Mouse (Mus musculus) ovary, postnatal 14 days (tissue): ENCODE data around the gene Sdhaf2.

Experiments used
- DNase-seq: peaks from one replicate; pipeline ENCODE4 v3.0.0; 2022; ENCODE audit warnings: low spot score

The Sdhaf2 gene

DNA sequence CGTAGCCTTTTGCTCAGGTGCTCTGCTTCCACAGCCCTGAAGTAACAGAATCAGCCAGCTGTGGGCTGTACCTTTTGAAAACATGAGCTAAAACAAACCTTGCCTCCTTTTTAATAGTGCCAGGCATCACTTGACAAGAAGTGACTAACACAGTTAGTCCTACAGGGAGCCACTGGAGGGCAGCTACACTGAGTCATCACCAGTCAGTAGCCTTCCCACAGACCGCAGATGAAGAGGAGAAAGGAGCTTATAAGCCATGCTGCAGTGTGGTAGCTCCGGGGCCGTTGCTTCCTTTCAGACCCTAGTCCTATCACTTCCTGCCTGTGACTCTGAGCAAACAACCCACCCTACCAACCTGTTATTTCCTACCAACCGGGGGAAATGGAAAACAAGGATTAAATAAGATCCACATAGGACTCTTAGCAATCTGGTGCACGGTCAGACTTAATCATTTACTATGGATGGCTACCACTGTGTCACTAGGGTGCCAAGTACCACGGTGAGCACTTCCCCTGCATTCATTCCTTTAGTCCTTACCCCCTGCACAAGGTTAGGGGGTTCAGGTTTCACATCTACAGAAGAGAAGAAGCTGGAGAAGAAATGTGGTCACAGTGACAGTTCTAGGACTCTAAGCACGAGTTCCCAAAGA lies 28.3 kb downstream of the Sdhaf2 start:
- DNase-seq, result no peak

DNA sequence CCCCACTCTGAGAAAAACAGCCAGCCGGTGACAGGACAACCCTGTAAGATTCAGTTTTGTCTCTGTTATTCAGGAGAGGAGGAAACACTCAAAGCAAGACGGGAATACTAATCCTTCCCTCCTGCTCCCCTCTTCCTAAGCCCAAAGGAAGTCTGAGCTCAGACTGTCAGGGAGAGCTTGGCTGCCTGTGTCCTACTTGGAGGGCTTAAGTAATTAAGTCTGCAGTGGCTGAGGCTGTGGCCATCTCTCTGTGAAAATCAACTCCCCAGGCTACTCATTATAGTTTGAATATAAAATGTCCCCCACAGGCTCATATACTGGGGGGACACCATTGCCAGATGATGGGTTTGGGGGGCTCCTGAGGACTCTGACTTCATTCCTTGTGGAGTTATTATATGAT lies 29.0 kb downstream of the Sdhaf2 start:
- no peak for DNase-seq

DNA sequence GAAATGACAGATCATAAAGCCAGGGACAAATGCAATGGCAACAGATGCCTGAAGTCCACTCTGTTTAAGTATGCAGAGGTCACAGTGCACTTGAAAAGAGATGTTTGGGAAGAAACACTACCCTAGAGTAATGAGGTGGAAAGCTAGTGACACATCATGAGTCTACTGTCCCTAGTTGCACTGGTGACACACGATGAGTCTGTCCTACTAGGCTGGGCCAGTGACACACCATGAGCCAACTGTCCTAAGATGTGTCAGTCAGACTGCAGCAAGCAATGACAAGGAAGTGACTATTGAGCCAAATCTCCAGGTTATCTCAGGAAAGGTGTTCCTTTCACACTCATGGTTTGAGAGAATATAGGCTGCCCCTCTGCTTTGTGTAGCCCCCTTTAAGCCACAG lies 30.3 kb downstream of the Sdhaf2 start:
- no peak for DNase-seq

DNA sequence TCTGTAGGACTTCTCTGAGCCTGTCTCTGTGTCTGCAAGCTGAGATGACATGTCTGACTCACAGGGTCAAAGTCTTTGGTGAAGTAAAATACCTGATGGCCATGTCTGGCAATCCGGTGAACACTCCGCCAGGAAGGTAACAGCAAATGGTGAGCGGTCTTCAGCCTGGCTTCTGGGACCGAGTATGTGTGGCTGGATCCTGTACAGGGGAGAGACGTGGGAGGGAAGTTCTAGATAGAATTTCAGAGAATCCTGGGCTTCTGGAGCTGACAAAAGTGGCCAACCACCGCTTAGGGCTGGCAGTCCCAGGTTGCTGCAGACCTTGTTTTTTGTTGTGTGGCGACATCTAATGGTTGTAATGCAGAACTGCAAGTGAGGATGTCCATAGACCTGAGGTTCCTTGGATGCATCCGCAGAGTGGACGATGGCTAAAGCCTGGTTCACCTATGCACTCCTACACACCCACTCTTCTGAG lies 39.6 kb downstream of the Sdhaf2 start:
- DNase-seq, result peak; percentile 43

DNA sequence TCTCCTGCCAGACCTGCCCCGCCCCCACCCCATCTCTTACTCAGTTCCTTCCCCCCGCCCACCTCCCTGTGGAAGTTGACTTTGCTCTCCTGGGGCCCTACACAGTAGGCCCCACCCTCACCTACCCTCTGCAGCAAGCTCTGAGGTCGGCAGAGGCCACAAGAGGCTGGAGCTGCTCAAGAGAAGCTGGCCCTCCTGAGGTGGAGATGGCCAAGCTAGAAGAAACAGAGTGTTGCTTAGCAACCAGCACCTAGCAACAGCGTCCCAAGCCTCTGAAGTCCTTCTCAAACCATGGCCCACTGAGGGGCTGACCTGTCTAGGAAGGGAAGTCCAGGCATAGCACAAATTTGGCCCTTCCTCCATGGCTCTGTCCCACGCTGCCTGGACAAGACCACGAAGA lies 43.2 kb downstream of the Sdhaf2 start, which contains the start of gene Ppp1r32:
Gene Ppp1r32 (minus strand): TSS at position 226 of the 400 bp plus-strand sequence.
- no peak for DNase-seq

DNA sequence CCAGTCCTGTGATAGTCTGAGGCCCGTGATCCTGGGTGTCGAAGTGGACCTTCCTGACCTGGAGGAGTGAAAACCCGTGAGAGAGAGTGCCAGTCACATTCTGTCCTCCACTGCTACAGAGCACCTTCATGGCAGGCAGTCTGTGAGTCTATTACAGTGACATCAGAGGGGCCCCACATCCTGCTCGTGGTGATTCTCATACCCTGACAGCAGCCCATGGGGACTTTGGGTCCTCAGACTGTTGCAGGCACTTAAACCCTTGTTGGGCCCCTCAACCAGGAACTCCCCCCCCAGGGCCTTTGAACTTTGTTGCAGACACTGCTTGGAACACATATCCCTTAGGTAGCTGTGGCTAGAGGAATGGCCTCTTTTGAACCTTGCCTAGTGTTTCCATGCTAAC lies 46.4 kb downstream of the Sdhaf2 start:
- DNase-seq, result no peak

DNA sequence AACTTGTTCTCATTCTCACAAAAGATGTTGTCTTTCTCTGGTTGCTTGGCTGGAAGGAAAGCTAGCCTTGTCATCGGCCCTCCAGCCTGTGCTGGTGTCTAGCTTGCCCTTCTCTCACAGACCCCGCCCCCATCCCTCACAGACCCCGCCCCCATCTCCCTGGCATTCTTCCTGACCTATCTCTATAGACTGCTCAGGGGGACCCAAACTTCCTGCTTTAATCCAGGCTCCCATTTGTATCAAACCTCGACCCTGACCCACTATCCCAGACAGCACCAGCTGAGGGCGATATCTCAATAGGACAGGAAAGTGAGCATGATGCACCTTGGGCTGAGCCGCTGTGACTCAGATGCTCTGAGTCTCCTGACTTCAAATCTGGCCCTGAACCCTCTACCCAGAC lies 52.2 kb downstream of the Sdhaf2 start:
- no peak for DNase-seq

DNA sequence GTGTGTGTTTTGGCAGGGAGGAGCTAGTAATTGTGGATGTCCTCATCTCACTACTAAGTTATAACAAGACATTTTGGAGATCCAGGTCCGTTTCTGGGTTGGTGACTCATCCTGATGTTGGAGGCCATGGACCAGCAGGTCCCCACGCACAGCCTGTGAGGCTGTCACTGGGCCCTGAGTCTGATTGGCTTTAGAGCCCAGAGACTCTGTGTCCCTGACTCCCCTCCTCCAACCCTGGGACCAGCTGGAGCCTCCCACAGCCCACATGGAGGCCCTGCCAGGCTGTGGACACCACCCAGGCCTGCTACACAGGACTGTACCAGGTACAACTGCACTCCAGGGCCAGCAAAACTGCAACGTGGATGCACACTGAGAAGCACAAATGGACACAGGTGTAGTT lies 53.0 kb downstream of the Sdhaf2 start:
- no peak for DNase-seq

DNA sequence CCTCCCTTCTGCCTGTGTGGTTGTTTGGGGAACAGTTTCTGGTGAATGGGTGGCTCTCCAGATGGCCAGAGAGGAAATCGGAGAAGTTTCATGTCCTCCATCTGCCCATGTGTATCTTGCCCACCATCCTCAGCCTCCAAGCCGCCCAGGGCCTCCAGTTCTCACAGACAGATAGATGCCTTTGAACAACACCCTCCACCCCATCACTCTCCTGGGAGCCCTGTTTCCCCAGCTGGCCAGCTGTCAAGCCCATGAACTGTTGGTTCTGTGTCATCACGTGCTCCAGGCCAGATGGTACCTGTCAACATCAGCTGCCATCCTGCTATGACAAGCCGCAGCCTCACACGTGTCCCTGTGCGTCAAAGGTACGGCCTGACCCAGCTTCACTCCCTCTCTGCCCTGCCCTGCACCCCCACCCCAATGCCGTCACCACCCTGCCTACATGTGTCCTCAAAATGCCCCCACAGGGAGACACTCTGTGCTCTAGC lies 56.7 kb downstream of the Sdhaf2 start:
- DNase-seq, result no peak

DNA sequence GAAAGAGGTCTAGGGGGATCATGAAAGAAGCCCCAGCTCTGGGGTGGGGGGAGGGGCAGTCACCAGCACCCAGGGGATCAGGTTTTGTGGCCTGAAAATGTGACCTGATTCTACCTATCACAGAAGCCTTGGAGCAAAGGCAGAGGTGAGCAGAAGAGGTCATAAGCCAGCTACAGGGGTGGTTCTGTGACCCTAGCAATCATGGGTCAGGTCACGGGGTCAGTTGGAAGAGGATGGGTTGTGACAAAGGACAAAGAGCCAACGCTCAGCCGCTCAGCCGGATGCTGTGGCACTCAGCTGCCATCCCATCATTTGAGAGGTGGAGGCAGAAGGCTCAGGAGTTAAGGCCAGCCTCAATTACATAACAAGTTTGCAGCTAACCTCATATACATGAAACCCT lies 61.5 kb downstream of the Sdhaf2 start:
- no peak for DNase-seq

DNA sequence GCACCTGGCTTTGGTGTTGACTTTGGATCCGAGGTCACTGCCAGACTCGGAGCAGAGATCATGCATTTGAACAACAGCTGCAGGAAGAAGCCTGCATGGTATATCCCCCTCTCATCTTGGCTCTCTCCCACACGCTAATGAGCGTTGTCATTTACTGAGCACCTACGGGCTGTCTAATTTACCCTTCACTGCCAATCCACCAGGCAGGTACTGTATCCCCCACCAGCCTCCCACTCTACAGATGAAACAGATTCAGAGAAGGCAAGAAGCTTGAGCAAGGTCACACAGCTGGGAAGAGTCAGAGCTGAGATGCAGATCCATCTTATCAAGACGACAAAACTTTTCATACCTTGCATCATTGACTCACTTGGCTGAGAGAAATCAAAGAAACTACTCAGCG lies 64.4 kb downstream of the Sdhaf2 start:
- DNase-seq, result no peak

DNA sequence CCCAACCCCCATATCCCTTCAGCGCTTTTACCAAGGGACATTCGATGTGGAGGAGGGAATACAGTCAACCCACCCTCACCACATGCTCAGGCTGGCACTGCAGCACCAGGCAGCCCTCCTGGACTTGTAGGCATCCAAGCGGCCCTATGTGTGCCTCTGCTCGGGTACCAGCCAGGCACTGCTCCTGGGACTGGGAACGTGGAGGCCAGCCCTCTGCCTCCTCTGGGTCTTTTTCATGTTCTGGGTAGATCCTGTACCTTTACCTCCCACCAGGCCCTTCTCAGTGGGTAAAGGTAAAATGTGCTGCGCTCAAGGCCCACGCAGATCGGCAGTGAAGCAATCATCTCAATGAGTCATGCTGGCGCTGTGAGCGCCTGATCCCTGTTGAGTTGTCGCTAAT lies 66.0 kb downstream of the Sdhaf2 start:
- no peak for DNase-seq

DNA sequence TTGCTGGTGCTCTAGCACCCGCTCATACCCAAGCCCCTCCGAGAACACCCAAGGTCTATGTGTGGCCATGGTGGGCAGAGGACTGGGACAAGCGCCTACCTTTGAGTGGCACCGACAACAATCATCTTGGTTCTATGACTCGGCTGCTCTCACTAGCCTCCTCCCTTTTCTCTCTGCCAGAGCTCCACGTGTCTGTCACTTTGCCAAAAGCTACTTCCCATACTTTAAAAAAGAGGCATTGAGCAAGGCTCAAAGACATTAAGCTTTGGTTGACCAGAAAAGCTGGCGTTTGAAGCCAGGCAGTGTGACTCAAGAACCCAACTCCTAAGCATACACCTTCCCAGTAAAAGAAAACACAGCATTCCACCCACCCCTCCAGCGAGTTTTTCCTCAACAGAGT lies 67.8 kb downstream of the Sdhaf2 start:
- DNase-seq, result peak; percentile 34

DNA sequence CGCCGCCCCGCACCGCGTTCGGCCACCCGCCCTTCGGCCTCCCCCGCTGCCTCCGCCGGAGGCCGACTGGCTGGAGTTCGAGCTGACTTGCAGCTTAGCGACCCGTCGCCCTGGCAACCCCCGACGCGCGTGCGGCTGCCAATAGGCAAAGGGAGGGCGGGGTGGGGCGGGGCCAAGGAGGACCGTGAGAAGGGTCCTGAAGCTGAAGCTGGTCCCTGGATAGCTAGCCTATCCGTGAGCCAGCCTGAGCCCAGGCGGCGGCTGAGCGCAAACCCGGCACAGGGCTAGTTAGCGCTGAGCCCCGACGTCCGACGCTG lies 68.5 kb downstream of the Sdhaf2 start:
- peak; percentile 52 for DNase-seq

DNA sequence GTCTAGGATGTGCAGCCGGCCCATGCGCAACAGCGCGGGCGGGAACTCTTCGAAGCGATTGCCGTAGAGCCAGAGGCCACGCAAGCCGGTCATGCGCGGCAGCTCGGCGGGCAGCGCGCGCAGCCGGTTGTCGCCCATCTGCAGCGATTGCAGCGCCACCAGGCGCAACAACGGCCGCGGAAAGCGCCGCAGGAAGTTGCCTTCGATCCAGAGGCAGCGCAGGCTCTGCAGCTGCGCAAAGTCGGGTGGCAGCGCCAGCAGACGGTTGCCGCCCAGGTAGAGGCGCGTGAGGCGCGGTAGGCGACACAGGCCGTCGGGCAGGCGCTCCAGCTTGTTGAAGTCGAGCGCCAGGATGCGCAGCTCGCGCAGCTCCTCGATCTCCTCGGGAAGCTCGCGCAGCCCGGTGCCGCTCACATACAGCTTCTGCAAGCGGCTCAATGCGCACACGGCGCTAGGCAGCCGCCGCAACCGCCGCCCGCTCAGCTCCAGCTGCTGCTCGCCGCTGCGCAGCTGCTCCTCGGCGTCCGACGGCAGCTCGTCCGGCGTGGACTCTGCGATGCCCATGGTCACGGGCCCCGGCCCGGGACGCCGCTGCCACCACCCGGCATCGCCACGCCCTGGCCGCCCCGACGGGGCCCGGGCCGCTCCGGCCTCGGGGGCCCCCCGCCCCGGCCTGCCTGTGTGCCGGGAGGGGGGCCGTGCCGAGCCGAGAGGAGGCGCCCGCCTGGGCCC lies 69.0 kb downstream of the Sdhaf2 start, which contains the start of gene Lrrc10b:
Gene Lrrc10b (minus strand): TSS at position 722 of the 732 bp plus-strand sequence.
- DNase-seq, result peak; percentile 50

DNA sequence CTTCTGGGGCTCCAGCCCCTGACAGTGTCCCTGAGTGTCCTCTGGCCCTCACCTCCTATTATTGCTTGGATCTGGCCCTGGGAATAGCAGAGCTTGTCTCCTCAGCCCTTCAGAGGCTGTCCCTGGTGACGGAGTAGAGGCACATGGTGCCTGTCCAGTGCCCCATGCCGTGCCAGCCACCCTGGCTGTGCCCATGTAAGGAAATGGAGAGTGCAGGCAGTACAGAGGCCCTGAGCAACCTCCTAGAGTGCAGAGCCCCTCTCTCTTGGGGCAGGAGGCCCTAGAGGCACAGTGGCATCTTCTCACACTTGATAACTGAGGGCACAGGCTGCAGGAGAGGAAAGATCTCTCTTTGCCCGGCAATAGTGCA lies 70.5 kb downstream of the Sdhaf2 start:
- DNase-seq, result no peak

DNA sequence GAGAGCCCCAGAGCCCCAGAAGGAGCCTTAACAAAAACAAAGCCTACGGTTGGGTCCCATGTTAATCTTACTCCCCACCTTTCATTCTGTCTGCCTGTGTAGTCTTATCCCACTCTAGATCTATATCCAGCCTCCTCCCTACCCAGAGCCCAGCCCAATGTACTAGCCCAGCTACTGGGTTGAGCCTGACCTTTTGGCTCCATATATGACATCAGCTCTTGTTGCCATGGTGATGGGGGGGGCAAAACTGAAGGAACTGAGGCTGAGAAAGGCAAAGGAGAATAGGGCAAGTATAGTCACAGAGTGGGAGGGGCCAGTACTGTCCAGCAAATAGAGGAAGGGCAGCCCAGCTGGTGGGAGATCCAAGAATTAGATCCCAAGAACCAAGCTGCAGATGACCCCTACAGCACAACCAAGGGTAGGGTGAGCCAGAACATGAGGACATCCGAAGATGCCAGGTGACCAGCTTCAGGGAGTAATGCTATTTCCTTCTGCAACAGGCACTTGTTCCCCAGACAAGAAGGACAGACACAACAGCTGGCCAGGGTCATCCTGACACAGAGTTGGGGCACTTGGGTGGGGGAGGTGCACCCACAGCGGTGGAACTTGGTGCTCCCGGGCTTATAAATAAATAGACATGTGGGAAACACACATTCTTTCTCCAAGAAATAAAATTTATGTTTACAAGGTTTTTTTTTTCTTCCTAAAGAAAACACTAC lies 71.1 kb downstream of the Sdhaf2 start:
- DNase-seq, result no peak
